Mouse (Mus musculus) thymus, postnatal 14 days (tissue): Measurements from ENCODE around the gene 1700030K09Rik.
A peak's percentile ranks its signal among the peaks of the same experiment; 100 is the strongest.

ENCODE experiments used
- DNase-seq: peaks from one replicate; pipeline ENCODE4 v3.0.0; 2021

Gene 1700030K09Rik

DNA sequence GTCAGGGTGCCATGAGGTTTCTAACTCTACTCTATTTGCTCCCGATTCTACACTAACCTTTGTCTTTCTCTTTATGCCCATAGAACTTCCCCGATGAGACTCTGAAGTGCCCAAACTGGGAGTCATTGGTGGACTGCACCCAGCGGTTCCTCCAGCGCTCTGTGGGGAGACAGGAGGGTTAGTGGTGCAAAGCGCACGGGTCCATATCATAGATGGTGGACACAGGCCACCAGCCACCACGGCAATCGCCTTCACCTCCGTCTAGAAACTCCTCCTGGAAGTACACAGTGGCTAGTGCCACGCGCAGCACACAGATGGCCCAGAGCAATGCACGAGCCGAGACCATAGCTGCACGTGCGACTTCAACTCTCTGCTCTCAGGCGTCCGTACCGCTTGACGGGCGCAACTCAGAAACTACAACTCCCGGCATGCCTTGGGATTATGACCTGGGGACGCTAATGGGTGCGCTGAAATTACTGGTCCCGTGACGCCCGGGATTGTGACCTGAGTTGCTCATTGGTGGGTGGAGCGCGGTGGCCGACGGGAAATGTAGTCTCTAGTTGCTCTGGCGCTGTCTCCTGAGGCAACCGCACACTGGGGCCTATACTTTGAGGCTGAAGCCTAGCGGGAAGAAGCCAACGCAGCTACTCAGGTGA, at the start of gene 1700030K09Rik, which contains the start of gene Calr3:
Gene 1700030K09Rik (plus strand): TSS at position 543 of the 656 bp plus-strand sequence.
Gene Calr3 (minus strand): TSS at position 533 of the 656 bp plus-strand sequence.
- DNase-seq = peak; percentile 99

DNA sequence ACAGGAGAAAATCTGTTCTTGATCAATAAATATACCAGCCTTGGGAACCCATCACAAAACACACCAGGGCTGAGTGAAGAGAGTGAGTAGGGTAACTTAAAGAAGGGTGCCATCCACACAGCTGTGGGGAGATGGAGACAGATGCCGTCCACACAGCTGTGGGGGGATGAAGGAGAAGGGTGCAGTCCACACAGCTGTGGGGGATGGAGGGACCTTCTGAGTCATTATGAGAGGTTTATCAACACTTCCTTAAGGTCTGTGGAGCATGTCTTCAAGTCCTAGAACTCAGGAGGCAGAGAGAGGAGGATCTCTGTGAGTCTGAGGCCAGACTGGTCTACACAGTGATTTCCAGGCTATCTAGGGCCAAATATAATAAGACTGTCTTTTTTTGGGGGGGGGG, 42.3 kb upstream of the 1700030K09Rik start:
- no peak for DNase-seq

DNA sequence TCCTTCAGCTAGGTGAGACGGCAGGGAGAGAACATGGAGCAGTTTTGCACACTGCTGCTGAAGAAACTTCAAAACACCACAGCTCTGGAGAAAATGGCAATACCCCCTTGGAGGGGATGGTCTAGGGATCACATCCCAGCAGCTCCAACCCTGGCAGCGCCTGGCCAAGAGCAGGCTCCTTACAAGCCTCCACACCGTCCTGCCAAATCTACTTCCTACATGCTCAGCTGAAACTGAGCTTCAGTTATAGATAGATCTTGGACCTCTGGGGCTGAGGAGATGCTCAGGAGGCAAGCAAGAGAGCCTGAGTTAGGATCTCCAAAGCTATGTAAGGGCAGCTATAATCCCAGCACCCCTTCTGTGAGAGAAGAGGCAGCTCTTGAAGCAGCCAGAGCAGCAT, 40.7 kb upstream of the 1700030K09Rik start:
- no peak for DNase-seq

DNA sequence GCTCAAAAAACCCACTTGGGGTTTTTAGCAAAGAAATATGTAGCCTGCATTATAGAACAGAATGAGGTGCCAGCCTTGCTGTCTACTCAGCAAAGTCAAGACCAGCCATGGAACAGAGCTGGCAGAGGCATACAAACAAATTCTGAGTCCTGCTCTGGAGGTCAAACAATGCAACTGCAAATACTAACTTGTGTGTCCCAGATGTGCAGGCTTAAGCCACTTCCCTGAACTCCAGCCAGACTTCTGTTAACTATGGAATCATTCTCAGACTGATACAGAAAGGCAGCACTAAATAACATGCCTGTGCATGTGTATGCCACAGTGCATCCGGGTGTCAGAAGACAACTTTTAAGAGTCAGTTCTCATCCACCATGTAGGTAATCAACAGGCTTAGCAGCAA, 35.8 kb upstream of the 1700030K09Rik start:
- no peak for DNase-seq

DNA sequence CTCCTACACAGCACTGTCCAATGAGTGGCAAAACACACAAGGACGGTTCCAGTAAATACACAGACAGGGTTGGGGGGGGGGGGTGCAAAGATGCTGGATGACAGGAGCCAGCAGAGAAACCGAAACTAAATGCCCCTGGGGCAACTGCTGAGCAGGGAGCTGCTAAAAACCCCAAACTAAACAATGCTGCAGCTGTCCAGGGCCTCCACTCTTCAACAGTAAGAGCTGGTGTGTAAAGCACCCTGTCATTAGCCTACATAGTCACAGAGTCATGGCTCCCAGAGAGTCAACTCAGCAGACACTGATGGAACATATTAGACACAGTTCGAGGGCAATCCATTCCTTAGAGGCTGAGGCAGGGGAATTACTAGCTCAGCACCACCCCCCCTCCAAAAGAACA, 34.2 kb upstream of the 1700030K09Rik start:
- no peak for DNase-seq

DNA sequence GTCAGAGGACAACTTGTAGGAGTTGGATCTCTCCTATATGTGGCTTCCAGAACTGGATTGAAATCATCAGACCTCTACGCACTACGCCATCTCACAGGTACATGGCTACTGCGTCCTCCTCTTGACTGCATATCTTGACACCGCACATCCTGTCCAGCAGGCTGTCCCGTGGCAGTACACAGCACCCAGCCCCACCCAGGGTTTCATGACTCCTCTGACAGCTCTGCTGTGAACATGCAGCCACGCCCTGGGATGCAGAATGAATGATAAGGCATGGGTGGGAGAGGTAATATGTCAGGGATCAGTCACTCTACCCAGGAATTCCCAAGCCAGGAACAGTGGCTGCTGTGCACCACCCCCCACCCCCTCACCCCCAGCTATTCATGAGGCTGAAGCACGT, 29.8 kb upstream of the 1700030K09Rik start:
- no peak for DNase-seq

DNA sequence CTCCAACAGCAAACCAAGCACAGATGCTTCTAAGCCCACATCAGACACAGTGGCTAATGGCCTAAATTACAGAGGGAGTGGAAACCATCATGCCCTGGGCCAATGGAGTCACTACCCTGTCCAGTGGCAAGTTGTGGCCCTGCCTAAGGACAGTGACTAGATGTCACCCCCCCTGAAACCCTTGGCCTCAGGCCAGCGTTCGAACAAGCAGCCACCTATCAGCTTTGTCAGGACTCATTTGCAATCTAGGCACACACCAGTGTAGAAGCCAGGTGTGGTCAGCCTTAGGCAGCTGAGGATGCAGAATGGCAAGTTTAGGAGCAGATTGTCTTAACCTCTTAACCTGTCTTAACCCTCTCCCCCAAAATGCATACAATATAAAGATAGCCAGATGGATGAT, 28.4 kb upstream of the 1700030K09Rik start:
- DNase-seq = no peak

DNA sequence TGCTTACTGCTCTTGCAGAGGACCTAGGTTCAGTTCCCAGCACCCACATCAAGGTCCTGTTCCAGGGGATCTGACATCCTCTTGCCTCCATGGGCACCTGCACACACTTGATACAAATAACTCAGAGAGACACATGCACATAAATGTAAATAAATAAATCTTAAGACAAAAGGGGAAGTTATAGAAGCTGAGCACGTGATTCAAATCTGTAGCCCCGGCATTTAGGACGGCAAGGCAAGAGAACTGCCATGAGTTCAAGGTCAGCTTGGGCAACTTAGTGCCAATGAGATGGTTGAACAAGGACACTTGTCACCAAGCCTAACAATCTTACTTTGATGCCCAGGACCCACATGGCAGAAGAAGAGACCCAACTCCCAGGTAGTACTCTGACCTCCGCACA, 25.6 kb upstream of the 1700030K09Rik start:
- DNase-seq = no peak

DNA sequence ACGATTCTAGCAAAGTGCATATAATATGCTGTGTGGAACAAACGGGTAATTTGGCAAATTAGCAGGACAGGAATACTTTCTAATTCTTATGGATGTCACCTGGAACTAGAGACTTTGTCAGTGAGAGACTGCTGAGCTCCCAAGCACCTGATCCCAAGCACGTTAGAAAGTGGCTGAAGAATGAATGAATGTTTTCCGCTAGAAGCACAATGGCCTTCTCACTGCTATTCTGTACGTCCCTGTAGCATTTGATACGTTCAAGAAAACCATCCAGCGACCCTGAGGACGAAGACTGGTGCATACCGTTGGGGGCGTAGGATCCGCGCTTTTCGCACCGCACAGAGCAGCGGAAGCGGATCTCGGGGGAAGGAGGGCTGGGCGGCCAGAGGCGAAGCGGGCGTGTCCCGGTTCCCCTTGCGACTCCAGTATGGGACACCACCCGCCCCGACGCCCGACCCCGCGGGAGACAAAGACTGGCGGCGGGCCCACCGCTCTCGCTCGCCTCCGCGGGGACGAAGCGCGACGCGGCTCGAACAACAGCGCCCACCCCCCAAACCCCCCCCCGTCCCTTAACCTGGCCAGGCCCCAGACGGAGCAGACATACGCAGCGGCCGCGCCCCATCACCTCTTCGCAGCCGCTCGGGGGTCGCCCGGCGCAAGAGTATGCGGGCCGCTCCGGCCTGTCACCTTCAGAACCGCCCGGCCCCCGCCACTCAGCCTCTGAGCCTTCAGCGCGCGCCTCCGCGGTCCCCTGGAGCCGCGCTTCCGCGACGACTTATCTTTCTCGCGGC, 22.9 kb upstream of the 1700030K09Rik start:
- DNase-seq = peak; percentile 75

DNA sequence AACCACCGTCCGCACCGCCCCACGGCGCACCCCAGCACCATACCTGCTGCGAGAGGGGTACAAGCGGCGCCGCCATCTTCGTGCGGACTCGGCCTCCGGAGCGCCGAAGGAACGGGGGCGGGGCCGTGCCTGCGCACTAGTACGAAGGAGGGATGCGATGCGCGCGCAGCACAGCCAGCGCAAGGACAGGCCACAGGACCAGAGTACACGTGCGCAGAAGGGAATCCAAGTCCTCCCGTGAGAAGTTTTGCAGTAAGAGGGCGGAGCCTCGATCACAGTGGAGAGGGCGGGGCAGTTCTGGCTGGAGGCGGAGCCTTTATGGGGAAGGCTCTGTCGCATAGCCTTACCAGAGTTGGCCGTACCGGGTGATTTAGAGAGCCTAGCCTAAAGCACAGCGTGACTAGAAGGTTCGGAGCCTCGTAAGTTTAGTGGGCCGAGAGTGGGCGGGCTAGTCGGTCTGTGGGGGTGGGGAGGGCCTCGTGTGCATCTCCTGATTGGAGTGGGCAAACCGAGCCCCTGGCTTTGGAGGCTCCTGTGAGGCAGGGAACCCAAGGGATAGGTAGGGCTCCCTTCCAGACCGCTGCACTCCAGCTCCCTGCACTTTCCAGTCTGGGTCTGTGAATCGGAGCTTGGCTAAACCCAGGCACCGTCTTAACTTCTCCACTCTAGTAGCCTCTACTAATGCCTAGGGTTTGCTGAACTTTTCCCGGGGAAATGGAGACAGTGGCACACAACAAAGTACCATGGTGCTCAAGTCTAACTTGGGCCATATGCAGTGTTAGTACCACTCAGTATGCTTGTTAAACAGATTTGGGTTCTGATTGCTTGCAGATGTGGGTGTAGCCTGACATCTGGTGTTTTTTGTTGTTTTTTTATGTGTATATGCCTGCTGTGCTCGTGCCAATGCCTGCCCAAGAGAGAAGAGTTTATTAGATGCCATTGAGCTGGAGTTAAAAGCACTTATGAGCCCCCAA, 22.0 kb upstream of the 1700030K09Rik start, which contains the start of gene Eps15l1:
Gene Eps15l1 (minus strand): TSS at position 99 of the 974 bp plus-strand sequence.
- peak; percentile 99 for DNase-seq

DNA sequence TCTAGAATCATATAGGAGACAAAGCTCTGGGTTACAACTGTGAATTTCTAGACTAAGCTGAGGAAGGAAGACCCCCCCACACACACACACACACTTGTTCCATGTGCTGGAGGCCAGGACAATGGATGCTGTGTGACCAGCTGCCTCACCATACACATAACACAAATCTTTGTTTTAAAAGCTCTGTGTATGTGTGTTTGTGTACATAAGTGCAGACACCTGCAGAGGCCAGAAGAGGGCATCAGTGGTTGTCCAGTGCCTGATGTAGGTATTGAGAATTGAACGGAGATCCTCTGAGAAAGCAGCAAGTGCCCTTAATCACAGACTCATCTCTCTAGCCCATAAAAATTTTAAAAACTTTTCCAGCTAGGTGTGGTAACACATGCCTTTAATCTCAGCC, 20.8 kb upstream of the 1700030K09Rik start:
- DNase-seq = no peak

DNA sequence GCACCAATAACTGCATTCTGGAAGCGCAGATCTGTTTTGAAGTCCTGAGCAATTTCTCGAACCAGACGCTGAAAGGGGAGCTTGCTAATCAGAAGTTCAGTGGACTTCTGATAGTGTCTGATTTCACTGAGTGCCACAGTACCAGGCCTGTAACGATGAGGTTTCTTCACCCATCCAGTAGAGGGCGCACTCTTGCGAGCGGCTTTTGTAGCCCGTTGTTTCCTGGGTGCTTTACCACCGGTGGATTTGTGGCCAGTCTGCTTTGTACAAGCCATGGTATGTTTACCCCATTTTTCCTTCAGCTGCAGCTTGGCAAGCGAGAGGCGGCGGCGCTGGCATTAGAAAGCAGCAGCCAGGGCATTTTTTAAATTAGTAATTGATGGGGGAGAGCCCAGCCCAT, 14.0 kb upstream of the 1700030K09Rik start:
- DNase-seq = peak; percentile 67

DNA sequence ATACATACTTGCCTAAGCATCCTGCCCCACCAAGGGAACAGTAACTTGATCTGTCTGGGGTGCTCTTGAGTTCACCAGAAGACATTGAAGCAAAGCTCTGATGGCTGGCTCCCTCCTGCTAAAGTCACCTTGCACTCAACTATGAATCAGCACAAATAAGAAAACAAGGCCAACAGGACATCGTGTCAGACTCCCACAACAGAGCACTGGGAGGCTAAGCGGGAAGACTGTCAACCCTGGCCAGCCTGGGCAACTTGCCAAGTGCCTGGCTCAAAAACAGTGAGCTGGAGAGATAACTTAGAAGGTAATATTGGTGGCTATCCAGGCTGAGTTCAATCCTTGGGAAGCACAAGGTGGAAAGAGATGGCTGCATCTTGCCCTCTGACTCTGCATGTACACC, 8.7 kb upstream of the 1700030K09Rik start:
- DNase-seq = no peak

DNA sequence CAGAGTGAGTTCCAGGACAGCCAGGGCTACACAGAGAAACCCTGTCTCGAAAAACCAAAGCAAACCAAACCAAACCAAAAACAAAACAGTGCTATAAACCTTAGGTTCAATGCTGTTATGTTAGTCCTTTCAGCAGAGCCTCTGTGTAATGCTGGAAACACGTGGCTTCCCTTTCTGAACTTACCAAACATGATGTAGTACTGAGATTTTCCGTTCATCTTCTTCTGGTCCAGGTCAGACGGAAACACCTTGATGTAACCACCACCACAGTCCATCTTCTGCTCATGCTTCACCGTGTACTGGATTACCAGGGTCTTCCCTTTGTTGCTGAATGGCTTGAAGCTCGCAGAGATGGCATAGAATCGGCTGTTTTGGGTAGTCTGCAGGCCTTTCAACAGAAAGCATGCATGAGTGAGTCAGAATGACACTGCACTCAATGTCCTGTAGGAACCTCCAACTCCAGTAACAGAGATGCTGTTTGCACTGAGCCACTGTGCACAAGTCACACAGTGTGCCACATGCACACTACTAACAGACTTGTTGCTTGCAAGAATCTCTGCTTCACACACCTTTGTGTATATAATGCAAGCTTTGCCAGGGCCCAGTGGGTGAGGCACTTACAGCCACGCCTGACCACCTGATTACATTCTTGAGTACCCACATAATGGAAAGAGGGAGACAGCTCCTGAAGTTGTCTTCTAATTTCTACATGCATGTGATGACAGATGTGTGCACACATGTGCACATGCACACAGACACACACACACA, 5.2 kb upstream of the 1700030K09Rik start:
- no peak for DNase-seq

DNA sequence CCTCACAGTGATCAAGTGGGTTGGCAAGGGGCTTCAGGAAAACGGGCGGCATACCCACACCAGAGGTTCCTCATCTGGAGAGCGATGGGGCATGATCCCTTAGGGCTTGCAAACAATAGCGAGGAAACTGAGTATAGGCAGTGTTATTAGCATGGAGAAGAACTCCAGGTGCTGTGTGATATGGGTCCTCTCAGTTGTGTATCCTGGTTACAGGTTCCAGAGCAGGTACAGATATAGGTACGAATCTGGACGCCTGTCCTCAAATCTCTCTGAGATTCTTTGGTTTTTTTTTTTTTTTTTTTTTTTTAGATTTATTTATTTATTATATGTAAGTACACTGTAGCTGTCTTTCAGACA, 292 bp downstream of the 1700030K09Rik start:
- DNase-seq = no peak

DNA sequence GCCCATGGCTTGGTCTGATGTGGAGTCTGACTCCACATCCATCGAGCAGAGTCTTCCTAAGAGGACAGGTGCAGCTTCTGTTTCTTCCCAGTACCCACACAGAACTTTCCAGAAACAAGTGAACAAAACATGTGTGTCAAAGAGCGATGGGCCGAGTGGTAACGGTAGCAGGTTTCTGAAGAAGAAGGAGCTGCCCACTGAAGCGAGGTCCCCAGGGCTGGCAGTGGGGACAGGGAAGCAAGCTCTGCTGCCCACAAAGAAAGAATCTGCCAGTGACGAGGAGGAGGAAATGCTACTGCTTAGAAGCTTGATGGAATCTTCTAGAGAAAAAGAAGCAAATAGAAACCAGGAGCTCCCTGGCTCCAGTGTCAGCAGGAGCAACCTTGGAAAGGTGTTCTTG, 1.4 kb downstream of the 1700030K09Rik start:
- DNase-seq = no peak

DNA sequence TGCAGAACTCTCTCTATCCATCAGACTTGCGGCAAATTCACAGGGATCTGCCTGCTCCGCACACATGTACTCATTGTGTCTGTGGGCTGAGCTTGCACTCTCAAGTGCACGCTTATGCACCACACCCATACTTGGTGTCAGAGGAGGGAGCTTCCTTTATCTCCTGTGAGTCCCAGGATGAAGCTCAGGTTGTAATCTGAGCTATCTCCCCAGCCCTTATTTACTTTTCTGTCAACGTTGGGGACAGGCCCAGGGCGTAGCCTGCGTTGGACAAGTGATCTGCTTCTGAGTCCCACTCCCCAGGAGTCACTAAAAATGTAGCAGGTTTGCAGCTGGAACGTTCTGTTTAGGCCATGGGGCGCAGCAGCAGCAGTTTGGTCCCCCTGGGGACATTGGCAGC, 7.8 kb downstream of the 1700030K09Rik start:
- no peak for DNase-seq

DNA sequence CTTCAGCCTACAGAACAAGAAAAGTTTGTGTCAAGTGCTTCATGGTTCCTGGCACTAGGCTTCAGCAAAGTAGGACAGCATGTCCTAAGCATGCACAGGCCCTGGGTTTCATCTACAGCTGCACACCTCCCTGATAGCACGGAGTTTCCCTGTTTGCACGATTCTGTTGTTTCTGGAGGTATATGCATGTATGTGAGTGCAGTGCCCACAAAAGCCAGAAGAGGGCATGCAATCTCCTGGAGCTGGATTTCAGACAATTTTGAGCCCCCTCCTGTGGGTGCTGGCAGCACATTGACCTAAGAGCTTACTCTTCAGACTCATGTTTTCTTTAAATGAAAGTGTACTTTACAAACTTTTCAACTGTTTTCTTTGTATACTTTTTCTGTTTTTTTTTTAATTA, 10.2 kb downstream of the 1700030K09Rik start:
- no peak for DNase-seq

DNA sequence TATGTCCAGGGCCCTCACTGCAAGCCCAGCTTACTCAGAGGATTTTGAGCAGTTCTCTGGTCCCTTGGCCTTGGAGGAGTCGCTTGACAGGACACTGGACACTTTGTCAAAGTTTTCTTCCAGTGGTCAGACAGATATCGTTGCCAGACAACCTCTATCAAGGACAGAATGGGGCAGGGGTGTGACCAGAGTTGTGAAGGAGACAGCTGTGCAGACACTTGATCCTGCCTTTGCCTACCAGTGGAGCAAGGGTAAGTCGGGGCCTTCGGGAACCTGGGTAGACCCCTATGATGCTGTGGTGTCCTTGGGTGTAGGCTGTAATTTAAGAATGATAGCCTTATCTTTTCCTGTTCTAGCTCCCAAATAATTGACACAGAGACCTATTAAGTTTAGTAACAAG, 11.6 kb downstream of the 1700030K09Rik start:
- DNase-seq = no peak

DNA sequence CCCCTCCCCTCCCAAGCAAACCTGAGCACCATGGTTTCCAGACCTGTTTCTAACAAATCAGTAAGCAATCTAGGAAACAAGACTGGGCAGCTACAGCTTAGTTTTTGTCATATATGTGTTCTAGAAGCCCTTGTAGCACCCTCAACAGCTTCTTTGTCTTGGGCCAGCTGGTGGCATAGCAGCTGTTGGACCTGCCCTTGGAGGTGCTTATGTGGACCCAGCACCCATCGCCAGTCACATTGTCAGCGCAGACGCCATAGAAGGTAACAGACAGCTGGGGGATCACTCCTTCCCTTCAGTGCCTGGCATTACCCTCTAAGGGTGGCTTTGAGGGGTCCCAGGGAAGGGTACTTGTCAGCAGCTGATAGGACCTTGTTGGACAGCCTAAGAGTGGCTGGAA, 14.1 kb downstream of the 1700030K09Rik start:
- no peak for DNase-seq

DNA sequence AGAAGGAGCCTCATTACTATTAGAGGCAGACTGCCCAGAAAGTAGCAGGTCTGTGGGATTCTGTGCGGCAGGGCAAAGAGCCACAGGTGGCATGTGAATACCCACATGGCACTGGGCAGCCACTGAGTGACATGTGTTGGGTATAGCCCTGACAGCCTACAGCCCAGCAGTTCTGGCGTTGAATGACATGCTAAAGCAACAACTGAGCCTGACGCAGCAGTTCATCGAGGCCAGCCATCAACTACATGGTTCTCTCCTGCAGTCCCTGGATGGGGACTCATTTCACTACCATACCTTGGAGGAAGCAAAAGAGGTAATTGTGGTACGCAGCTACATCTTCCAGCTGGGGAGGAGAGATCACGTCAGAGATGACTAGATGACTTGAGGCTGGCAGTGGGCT, 14.8 kb downstream of the 1700030K09Rik start:
- no peak for DNase-seq

DNA sequence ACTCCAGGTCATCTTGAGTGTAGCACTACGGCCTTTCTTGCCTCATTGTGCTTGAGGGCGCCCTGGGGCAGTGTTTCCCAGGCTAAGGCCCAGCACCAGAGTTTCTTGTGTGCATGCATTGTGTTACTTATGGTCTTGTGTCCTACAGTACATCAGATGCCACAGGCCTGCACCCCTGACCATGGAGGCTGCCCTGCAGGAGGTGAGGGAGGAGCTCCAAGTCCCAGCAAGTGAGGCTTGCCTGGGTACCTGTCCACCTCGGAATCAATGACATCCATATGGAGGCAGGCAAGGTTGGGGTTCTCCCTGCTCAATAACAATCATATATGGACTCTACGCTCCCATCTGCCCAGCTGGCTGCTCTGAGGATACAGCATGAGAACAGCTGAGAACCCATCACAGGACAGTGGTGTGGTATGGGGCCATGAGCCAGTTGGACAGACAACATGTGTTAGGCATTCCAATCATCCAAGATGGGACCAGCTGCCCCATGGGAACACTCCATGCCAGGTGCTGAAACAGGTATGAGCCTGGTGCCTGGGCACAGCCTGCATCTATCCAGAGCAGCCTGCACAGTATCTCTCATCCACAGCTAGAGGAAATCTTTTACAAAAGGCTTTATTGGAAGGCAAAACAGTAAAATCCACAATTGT, 16.3 kb downstream of the 1700030K09Rik start:
- DNase-seq = no peak
